Mouse (Mus musculus): Measurements from ENCODE around the gene Dennd1c. TPM values are rescaled to one million over a fixed set of nuclear protein-coding genes. Genes with fewer than 3 reads are reported as not detected.
A peak's percentile ranks its signal among the peaks of the same experiment; 100 is the strongest.

The Dennd1c gene
- polyA plus RNA-seq, 1 experiment from 2014 or later: 4.7 TPM

DNA sequence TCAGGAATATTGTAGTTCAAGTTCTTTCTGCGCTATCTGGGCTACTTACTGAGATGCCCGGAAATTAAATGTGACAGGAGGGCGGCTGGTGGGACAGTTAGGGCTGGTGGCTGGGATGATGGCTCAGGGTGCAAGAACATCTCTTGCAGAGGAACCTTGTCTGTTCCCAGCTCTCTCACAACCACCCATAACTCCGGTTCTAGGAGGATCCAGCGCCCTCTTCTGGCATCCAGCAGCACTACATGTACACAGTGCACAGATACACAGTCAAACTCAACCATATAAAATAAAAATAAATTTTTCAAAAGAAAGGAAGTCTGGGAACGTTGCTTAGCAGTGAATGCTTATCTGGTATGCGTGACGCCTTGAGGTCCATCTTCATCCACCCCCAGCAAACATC is 39.3 kb downstream of the Dennd1c start:
- no peak for ATAC-seq
- WGBS: 44% methylated on average over 8 of the region's 8 CpGs
- H3K27me3 ChIP-seq (replicated peaks; ENCODE audit: control insufficient read depth, insufficient read depth, low read length): peaks cover 6% of the 10 kb centered on the region; the same call in 1 of the 2 replicates
- H3K4me3 ChIP-seq (ENCODE audit: low read length): no peak overlapping the region
- no peaks in the 10 kb centered on the region for H3K36me3 ChIP-seq (ENCODE audit: control insufficient read depth, insufficient read depth, low read length)
- no peaks in the 10 kb centered on the region for H3K4me1 ChIP-seq (ENCODE audit: control insufficient read depth, insufficient read depth, low read depth, low read length)
- H3K9ac ChIP-seq (ENCODE audit: low read depth, low read length): no peak overlapping the region
- H3K9me3 ChIP-seq (ENCODE audit: control insufficient read depth, low read length): no peaks in the 10 kb centered on the region
- no peak overlapping the region for H3K27ac ChIP-seq (ENCODE audit: low read depth, low read length)
- no peak overlapping the region for H3K4me2 ChIP-seq (ENCODE audit: low read length)

- no peak for ATAC-seq
- Histone ChIP-seq H3K27me3 (replicated peaks; ENCODE audit: control insufficient read depth, insufficient read depth, low read length) (no peaks in the 10 kb centered on the region), H3K27ac (ENCODE audit: low read depth, low read length) (no peak overlapping the region), H3K9me3 (ENCODE audit: control insufficient read depth, low read length) (no peaks in the 10 kb centered on the region), H3K4me2 (ENCODE audit: low read length) (peak overlapping the region; percentile 64; the same call in 1 of the 2 replicates), H3K36me3 (ENCODE audit: control insufficient read depth, insufficient read depth, low read length) (peaks cover 3% of the 10 kb centered on the region; the same call in 1 of the 2 replicates), H3K4me3 (ENCODE audit: low read length) (no peak overlapping the region), H3K4me1 (ENCODE audit: control insufficient read depth, insufficient read depth, low read depth, low read length) (peaks cover 19% of the 10 kb centered on the region), H3K9ac (ENCODE audit: low read depth, low read length) (no peak overlapping the region)
- WGBS: 90% methylated on average over 4 of the region's 4 CpGs
Measured at GRCm38 (mm10) chr17:57032854-57033253, 45.5 kb downstream of the Dennd1c start.

GRCm38 (mm10) chr17:57031661-57032420 is 46.5 kb downstream of the Dennd1c start:
- Histone ChIP-seq H3K36me3 (ENCODE audit: control insufficient read depth, insufficient read depth, low read length) (peaks cover 9% of the 10 kb centered on the region; the same call in 1 of the 2 replicates), H3K4me2 (ENCODE audit: low read length) (peak overlapping the region; percentile 64), H3K4me3 (ENCODE audit: low read length) (peak overlapping the region; percentile 46), H3K9ac (ENCODE audit: low read depth, low read length) (peak overlapping the region; percentile 58), H3K9me3 (ENCODE audit: control insufficient read depth, low read length) (no peaks in the 10 kb centered on the region), H3K4me1 (ENCODE audit: control insufficient read depth, insufficient read depth, low read depth, low read length) (peaks cover 19% of the 10 kb centered on the region), H3K27me3 (replicated peaks; ENCODE audit: control insufficient read depth, insufficient read depth, low read length) (no peaks in the 10 kb centered on the region), H3K27ac (ENCODE audit: low read depth, low read length) (peak overlapping the region; percentile 83)
- ATAC-seq: peak; percentile 98
- WGBS: under 1% methylated on average over 34 of the region's 38 CpGs

DNA sequence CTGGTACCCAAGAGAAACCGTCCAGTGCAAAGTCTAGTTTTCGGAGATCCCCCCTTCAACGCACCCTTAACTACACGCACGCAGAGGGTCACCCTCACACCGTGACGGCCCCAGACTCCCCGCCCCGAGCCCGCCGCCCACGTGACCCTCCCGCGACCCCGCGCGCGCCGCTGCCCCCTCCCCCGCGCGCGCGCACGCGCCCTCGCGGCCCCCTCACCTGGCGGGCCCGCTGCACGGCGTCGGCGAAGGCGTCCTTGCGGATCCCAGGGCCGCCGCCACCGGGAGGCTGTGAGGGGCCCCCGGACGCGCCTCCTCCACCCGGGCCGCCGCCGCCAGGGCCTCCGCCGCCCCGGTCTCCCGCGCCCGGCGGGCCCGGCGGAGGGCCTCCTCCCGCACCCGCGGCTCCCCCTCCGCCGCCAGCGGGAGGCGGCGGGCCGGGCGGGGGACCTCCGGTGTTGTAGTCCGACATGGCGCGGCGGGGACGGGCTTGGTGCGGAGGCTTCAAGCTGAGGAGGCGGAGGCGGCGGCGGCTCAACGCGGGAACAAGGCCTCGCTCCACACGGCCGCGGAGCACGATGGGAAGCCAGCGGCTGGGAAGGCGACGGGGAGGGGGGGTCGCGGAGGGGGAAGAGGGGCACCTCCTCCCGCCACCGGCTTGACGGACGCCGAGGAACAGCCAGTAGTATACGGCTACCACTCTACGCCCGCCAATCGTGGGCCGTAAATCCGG is 47.2 kb downstream of the Dennd1c start, which contains the start of gene Khsrp:
Khsrp (minus strand) TSS at position 592 of the 730 bp plus-strand sequence.
- peak within 1 kb of the TSS; percentile 99 for H3K9ac ChIP-seq (ENCODE audit: low read depth, low read length)
- H3K4me3 ChIP-seq (ENCODE audit: low read length): peak within 1 kb of the TSS; percentile 97
- H3K4me1 ChIP-seq (ENCODE audit: control insufficient read depth, insufficient read depth, low read depth, low read length): peaks cover 19% of the 10 kb centered on the region
- peak within 1 kb of the TSS; percentile 97 for H3K27ac ChIP-seq (ENCODE audit: low read depth, low read length)
- H3K36me3 ChIP-seq (ENCODE audit: control insufficient read depth, insufficient read depth, low read length): peaks cover 14% of the 10 kb centered on the region; the same call in 1 of the 2 replicates
- no peak for ATAC-seq
- H3K4me2 ChIP-seq (ENCODE audit: low read length): peak within 1 kb of the TSS; percentile 91
- H3K9me3 ChIP-seq (ENCODE audit: control insufficient read depth, low read length): no peaks in the 10 kb centered on the region
- no peaks in the 10 kb centered on the region for H3K27me3 ChIP-seq (replicated peaks; ENCODE audit: control insufficient read depth, insufficient read depth, low read length)
- WGBS: under 1% methylated on average over 68 of the region's 99 CpGs

GRCm38 (mm10) chr17:57029691-57030090 is 48.6 kb downstream of the Dennd1c start:
- Histone ChIP-seq H3K9ac (ENCODE audit: low read depth, low read length) (peak overlapping the region; percentile 39), H3K4me1 (ENCODE audit: control insufficient read depth, insufficient read depth, low read depth, low read length) (peaks cover 19% of the 10 kb centered on the region), H3K4me3 (ENCODE audit: low read length) (peak overlapping the region; percentile 97), H3K9me3 (ENCODE audit: control insufficient read depth, low read length) (no peaks in the 10 kb centered on the region), H3K27ac (ENCODE audit: low read depth, low read length) (no peak overlapping the region), H3K27me3 (replicated peaks; ENCODE audit: control insufficient read depth, insufficient read depth, low read length) (no peaks in the 10 kb centered on the region), H3K36me3 (ENCODE audit: control insufficient read depth, insufficient read depth, low read length) (peaks cover 23% of the 10 kb centered on the region), H3K4me2 (ENCODE audit: low read length) (peak overlapping the region; percentile 91)
- no peak for ATAC-seq
- WGBS: 53% methylated on average over 8 of the region's 8 CpGs

GRCm38 (mm10) chr17:57027471-57027870 is 50.8 kb downstream of the Dennd1c start:
- Histone ChIP-seq H3K4me3 (ENCODE audit: low read length) (no peak overlapping the region), H3K9me3 (ENCODE audit: control insufficient read depth, low read length) (no peaks in the 10 kb centered on the region), H3K4me2 (ENCODE audit: low read length) (no peak overlapping the region), H3K36me3 (ENCODE audit: control insufficient read depth, insufficient read depth, low read length) (peaks cover 44% of the 10 kb centered on the region), H3K27ac (ENCODE audit: low read depth, low read length) (no peak overlapping the region), H3K9ac (ENCODE audit: low read depth, low read length) (no peak overlapping the region), H3K4me1 (ENCODE audit: control insufficient read depth, insufficient read depth, low read depth, low read length) (peaks cover 17% of the 10 kb centered on the region), H3K27me3 (replicated peaks; ENCODE audit: control insufficient read depth, insufficient read depth, low read length) (no peaks in the 10 kb centered on the region)
- WGBS: 91% methylated on average over 4 of the region's 4 CpGs
- ATAC-seq: no peak

DNA sequence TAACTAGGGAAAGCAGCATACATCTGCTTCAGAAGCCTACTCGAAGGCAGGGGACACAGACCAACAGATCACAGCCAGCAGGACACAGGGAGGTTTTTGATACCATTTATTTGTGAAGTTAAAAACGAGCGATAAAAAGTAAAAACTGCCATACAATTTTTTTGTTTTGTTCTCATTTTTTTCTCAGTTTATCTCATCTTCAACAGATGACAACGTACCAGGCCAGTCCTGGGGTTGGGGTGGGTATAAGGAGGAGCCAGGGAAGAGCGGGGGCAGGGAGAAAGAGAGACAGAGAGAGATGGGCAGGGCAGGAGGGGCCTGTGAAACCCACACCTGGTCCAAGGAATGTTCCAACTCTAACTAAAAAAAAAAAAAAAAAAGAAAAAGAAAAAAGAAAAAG is 57.4 kb downstream of the Dennd1c start:
- H3K4me2 ChIP-seq (ENCODE audit: low read length): no peak overlapping the region
- H3K4me1 ChIP-seq (ENCODE audit: control insufficient read depth, insufficient read depth, low read depth, low read length): no peaks in the 10 kb centered on the region
- no peaks in the 10 kb centered on the region for H3K9me3 ChIP-seq (ENCODE audit: control insufficient read depth, low read length)
- no peak overlapping the region for H3K9ac ChIP-seq (ENCODE audit: low read depth, low read length)
- H3K27me3 ChIP-seq (replicated peaks; ENCODE audit: control insufficient read depth, insufficient read depth, low read length): no peaks in the 10 kb centered on the region
- 88% methylated on average over 5 of the region's 5 CpGs for WGBS
- no peak overlapping the region for H3K4me3 ChIP-seq (ENCODE audit: low read length)
- ATAC-seq: no peak
- H3K36me3 ChIP-seq (ENCODE audit: control insufficient read depth, insufficient read depth, low read length): peaks cover 44% of the 10 kb centered on the region
- no peak overlapping the region for H3K27ac ChIP-seq (ENCODE audit: low read depth, low read length)

GRCm38 (mm10) chr17:57019693-57020092 is 58.6 kb downstream of the Dennd1c start:
- 92% methylated on average over 2 of the region's 2 CpGs for WGBS
- Histone ChIP-seq H3K36me3 (ENCODE audit: control insufficient read depth, insufficient read depth, low read length) (peaks cover 36% of the 10 kb centered on the region), H3K9ac (ENCODE audit: low read depth, low read length) (no peak overlapping the region), H3K4me2 (ENCODE audit: low read length) (no peak overlapping the region), H3K9me3 (ENCODE audit: control insufficient read depth, low read length) (no peaks in the 10 kb centered on the region), H3K4me3 (ENCODE audit: low read length) (no peak overlapping the region), H3K4me1 (ENCODE audit: control insufficient read depth, insufficient read depth, low read depth, low read length) (no peaks in the 10 kb centered on the region), H3K27ac (ENCODE audit: low read depth, low read length) (no peak overlapping the region), H3K27me3 (replicated peaks; ENCODE audit: control insufficient read depth, insufficient read depth, low read length) (no peaks in the 10 kb centered on the region)
- ATAC-seq: no peak

All from hindbrain, embryonic 16.5 days (tissue).